Mouse (Mus musculus) brain, embryonic 14.5 days (tissue): Measurements from ENCODE around the gene Serpinh1.

Source experiments
- CTCF ChIP-seq: fragments of 200-500 bp; IDR thresholded peaks from 2 replicates; pipeline ENCODE4 v1.5.1; 2012; ENCODE audit warnings: inconsistent platforms, mild to moderate bottlenecking, moderate library complexity, borderline replicate concordance; ENCODE audit not compliant: insufficient read depth, insufficient read length; ENCODE audit errors: extremely low read depth
- POLR2A ChIP-seq: fragments of 200-500 bp; IDR thresholded peaks from 2 replicates; pipeline ENCODE4 v1.6.1; 2012; ENCODE audit warnings: mild to moderate bottlenecking, inconsistent platforms, borderline replicate concordance; ENCODE audit not compliant: poor library complexity, insufficient read depth, insufficient read length, severe bottlenecking; ENCODE audit errors: extremely low read depth

DNA sequence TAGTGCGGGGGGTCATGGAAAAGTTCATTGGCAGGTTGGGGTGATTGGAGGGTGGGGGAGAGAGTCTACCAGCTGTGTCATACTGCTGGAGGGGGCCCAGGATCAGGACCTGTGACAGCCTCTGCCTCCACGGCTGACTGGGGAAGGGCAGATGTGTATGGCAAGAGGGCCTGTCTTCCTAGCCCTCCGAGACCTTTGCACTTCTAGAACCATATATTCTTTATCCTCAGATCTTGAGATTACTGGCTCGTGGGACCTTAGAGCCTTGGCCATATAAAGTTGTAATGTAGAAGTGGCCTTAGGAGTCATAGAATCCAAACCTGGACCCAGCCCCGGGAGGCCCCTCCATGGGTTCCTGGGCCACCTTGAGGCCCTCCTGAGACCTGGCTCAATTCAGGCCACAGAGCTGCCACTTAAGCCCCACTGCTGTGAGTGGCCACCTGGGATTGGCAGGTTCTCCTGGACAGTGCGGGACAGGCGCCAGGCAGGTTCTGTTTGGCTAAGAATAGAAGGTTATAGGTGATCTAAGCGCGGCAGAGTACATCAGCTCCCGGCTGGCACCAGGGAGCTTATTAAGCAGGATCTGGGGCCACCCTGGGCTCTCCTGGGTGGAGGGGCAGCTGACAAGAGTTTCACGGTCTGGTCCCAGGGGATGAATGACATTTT, 44.1 kb upstream of the Serpinh1 start:
- TF ChIP-seq POLR2A (no peak), CTCF (no peak)
